Mouse (Mus musculus) liver, embryonic 12.5 days (tissue): Measurements from ENCODE around the gene Gm13695. TPM values are rescaled to one million over a fixed set of nuclear protein-coding genes. Genes with fewer than 3 reads are reported as not detected.
"Not testable (repeated sequence)": the region's sequence is repeated elsewhere in the genome, so short reads cannot be mapped to it uniquely, and the experiment has no call there.

Experiments
- ATAC-seq: fragments of 200-750 bp; cut with Nextera tagmentation; 2 replicates; pipeline ENCODE4 v1.8.0; 2017; ENCODE audit warnings: moderate number of reproducible peaks, mild to moderate bottlenecking, moderate library complexity
- H3K27ac ChIP-seq: fragments of 300-500 bp; sonication (generic); 2 replicates; pipeline ENCODE4 v1.5.1; 2016; ENCODE audit warnings: mild to moderate bottlenecking
- H3K27me3 ChIP-seq: fragments of 300-500 bp; sonication (generic); replicated peaks from 2 replicates; pipeline ENCODE4 v1.6.1; 2016; ENCODE audit warnings: mild to moderate bottlenecking, moderate library complexity
- H3K36me3 ChIP-seq: fragments of 300-500 bp; sonication (generic); 2 replicates; pipeline ENCODE4 v1.6.1; 2016; ENCODE audit warnings: mild to moderate bottlenecking, moderate library complexity
- H3K4me1 ChIP-seq: fragments of 300-500 bp; sonication (generic); 2 replicates; pipeline ENCODE4 v1.6.1; 2016
- H3K4me2 ChIP-seq: fragments of 300-500 bp; sonication (generic); 2 replicates; pipeline ENCODE4 v1.6.1; 2016; ENCODE audit warnings: mild to moderate bottlenecking, moderate library complexity
- H3K4me3 ChIP-seq: fragments of 300-500 bp; sonication (generic); 2 replicates; pipeline ENCODE4 v1.5.1; 2016; ENCODE audit warnings: mild to moderate bottlenecking, moderate library complexity
- H3K9ac ChIP-seq: fragments of 300-500 bp; sonication (generic); 2 replicates; pipeline ENCODE4 v1.6.1; 2016; ENCODE audit warnings: mild to moderate bottlenecking, moderate library complexity
- H3K9me3 ChIP-seq: fragments of 300-500 bp; sonication (generic); replicated peaks from 2 replicates; pipeline ENCODE4 v1.6.1; 2016; ENCODE audit warnings: mild to moderate bottlenecking, moderate library complexity
- WGBS: fragments of 180-500 bp; shearing (Covaris S2); methylation state at CpG from one replicate; pipeline ENCODE4 v1.1.7; 2016; ENCODE audit not compliant: insufficient replicate concordance; 5-methylcytosine and 5-hydroxymethylcytosine counted together
- polyA plus RNA-seq: library from polyadenylated mRNA; unstranded; fragments of >200 nt; fragmentation: Nextera tagmentation; extraction: Ambion mirVana; gene quantifications from 2 replicates; pipeline ENCODE4 v1.2.1, GENCODE M21; 2016

Gm13695 gene
- polyA plus RNA-seq, 1 experiment from 2014 or later, result not detected

GRCm38 (mm10) chr2:83994526-83994925 is 27.4 kb downstream of the Gm13695 start:
- H3K4me2 ChIP-seq, H3K4me1 ChIP-seq, H3K4me3 ChIP-seq, H3K36me3 ChIP-seq, H3K9ac ChIP-seq, H3K27ac ChIP-seq, ATAC-seq, H3K27me3 ChIP-seq, H3K9me3 ChIP-seq: not testable (repeated sequence)
- WGBS, result 33% methylated on average over 2 of the region's 3 CpGs

GRCm38 (mm10) chr2:84008913-84009312 is 41.8 kb downstream of the Gm13695 start:
- WGBS, result 63% methylated on average over 1 of the region's 1 CpGs
- Histone ChIP-seq H3K4me2 (no peak overlapping the region), H3K27me3 (no peaks in the 10 kb centered on the region), H3K4me1 (peaks cover 6% of the 10 kb centered on the region), H3K36me3 (no peaks in the 10 kb centered on the region), H3K4me3 (no peak overlapping the region), H3K9ac (no peak overlapping the region), H3K9me3 (no peaks in the 10 kb centered on the region), H3K27ac (no peak overlapping the region)
- no peak for ATAC-seq

GRCm38 (mm10) chr2:84009818-84010217 is 42.7 kb downstream of the Gm13695 start:
- Histone ChIP-seq H3K27me3 (no peaks in the 10 kb centered on the region), H3K36me3 (no peaks in the 10 kb centered on the region), H3K27ac (no peak overlapping the region), H3K4me1 (peaks cover 6% of the 10 kb centered on the region), H3K9me3 (no peaks in the 10 kb centered on the region), H3K4me2 (no peak overlapping the region), H3K4me3 (no peak overlapping the region), H3K9ac (no peak overlapping the region)
- no peak for ATAC-seq
- WGBS, result 18% methylated on average over 3 of the region's 3 CpGs

GRCm38 (mm10) chr2:84014572-84014971 is 47.5 kb downstream of the Gm13695 start:
- H3K4me3 ChIP-seq, result no peak overlapping the region
- H3K27me3 ChIP-seq, result no peaks in the 10 kb centered on the region
- no peaks in the 10 kb centered on the region for H3K9me3 ChIP-seq
- H3K36me3 ChIP-seq, result no peaks in the 10 kb centered on the region
- H3K4me2 ChIP-seq, result no peak overlapping the region
- peaks cover 21% of the 10 kb centered on the region for H3K4me1 ChIP-seq
- WGBS, result 62% methylated on average over 6 of the region's 6 CpGs
- H3K27ac ChIP-seq, result no peak overlapping the region
- no peak for ATAC-seq
- H3K9ac ChIP-seq, result no peak overlapping the region

- peaks cover 23% of the 10 kb centered on the region for H3K4me1 ChIP-seq
- not testable (repeated sequence) for ATAC-seq, H3K27me3 ChIP-seq, H3K36me3 ChIP-seq, H3K9ac ChIP-seq, H3K9me3 ChIP-seq, H3K27ac ChIP-seq, H3K4me2 ChIP-seq, H3K4me3 ChIP-seq
- 68% methylated on average over 5 of the region's 5 CpGs for WGBS
These were observed 49.2 kb downstream of the Gm13695 start for GRCm38 (mm10) chr2:84016291-84016690.

GRCm38 (mm10) chr2:84018330-84018729 is 51.2 kb downstream of the Gm13695 start:
- no peak overlapping the region for H3K9ac ChIP-seq
- H3K27ac ChIP-seq, result 0 out of 2 replicates have a peak overlapping the region, but pooled peaks have one; percentile 14
- WGBS, result 41% methylated on average over 3 of the region's 3 CpGs
- peaks cover 26% of the 10 kb centered on the region for H3K4me1 ChIP-seq
- H3K9me3 ChIP-seq, result no peaks in the 10 kb centered on the region
- H3K27me3 ChIP-seq, result no peaks in the 10 kb centered on the region
- no peak for ATAC-seq
- H3K4me3 ChIP-seq, result no peak overlapping the region
- no peaks in the 10 kb centered on the region for H3K36me3 ChIP-seq
- H3K4me2 ChIP-seq, result no peak overlapping the region

Other genes with a start within 250 kb of the Gm13695 start
- gene Itgav, start 242.9 kb upstream of the Gm13695 start, polyA plus RNA-seq, result 22.7 and 24.5 TPM in 2 replicates
- gene Fam171b, start 154.7 kb upstream of the Gm13695 start, polyA plus RNA-seq, result 0.53 and 0.57 TPM in 2 replicates
- gene Zswim2, start 26.1 kb upstream of the Gm13695 start, polyA plus RNA-seq, result not detected in 2 replicates
- not detected in 2 replicates for gene Gm13698, start 11.6 kb upstream of the Gm13695 start, polyA plus RNA-seq
- gene Gm13693, start 5.8 kb upstream of the Gm13695 start, polyA plus RNA-seq, result not detected in 2 replicates
- gene Gm13696, start 5.8 kb downstream of the Gm13695 start, polyA plus RNA-seq, result not detected in 2 replicates
- gene Gm13694, start 11.6 kb downstream of the Gm13695 start, polyA plus RNA-seq, result not detected in 2 replicates
- gene Gm13697, start 17.4 kb downstream of the Gm13695 start, polyA plus RNA-seq, result not detected in 2 replicates
- gene Gm13691, start 23.2 kb downstream of the Gm13695 start, polyA plus RNA-seq, result not detected in 2 replicates